Mouse (Mus musculus): ENCODE measurements at regions not wholly inside any gene's neighbourhood (a gene's known extent, or its start where the extent isn't known, plus 50 kb on each side); places are given as distances from the start of the nearest gene placed in this dataset.

DNA sequence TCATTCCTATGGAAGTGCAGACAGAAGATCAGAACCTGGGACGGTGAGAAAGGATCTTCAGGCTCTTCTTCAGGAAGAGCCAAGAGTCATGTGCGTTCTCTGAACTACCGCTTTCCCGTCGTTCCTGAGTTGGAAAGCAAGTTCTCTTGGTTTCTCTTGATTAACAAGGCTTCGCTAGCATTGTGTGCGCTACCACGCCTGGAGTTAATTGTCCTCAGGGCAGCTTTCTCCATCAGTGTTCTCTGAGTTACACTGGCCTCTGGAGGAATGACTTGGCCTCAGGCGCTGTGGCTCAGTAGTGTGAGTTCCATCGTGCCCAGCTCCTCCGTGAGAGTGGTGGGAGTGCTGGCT is 66.0 kb upstream of the Mitf start:
- no peak for TF ChIP-seq CTCF (IDR thresholded peaks at IDR 0.05 in 2 of 3, conservative IDR thresholded peaks at IDR 0.05 in 1 of 3; ENCODE audit: control insufficient read depth in 1 of 3, insufficient read depth in 1 of 3, low read depth in 2 of 3, low read length in 3 of 3, poor library complexity in 1 of 3, severe bottlenecking in 1 of 3)
- TF ChIP-seq SMC3 (IDR thresholded peaks at IDR 0.05; ENCODE audit: low read depth, low read length) = no peak

Measured in MEL (cell line).